Mouse (Mus musculus) embryonic facial prominence, embryonic 12.5 days (tissue): ENCODE data around the gene Gaa. TPM values are rescaled to one million over a fixed set of nuclear protein-coding genes. Genes with fewer than 3 reads are reported as not detected.
"Not testable (repeated sequence)": the region's sequence is repeated elsewhere in the genome, so short reads cannot be mapped to it uniquely, and the experiment has no call there.

Experiments
- ATAC-seq: fragments of 200-750 bp; cut with Nextera tagmentation; 2 replicates; pipeline ENCODE4 v1.8.0; 2017; ENCODE audit not compliant: insufficient number of reproducible peaks, insufficient read depth, low FRiP score, low TSS enrichment
- H3K27ac ChIP-seq: fragments of 300-500 bp; sonication (generic); 2 replicates; pipeline ENCODE4 v1.5.1; 2016; ENCODE audit warnings: mild to moderate bottlenecking
- H3K27me3 ChIP-seq: fragments of 300-500 bp; sonication (generic); 2 replicates; pipeline ENCODE4 v1.6.1; 2016; ENCODE audit warnings: mild to moderate bottlenecking, moderate library complexity
- H3K36me3 ChIP-seq: fragments of 300-500 bp; sonication (generic); 2 replicates; pipeline ENCODE4 v1.6.1; 2016; ENCODE audit warnings: mild to moderate bottlenecking
- H3K4me1 ChIP-seq: fragments of 300-500 bp; sonication (generic); 2 replicates; pipeline ENCODE4 v1.6.1; 2016
- H3K4me2 ChIP-seq: fragments of 300-500 bp; sonication (generic); replicated peaks from 2 replicates; pipeline ENCODE4 v1.6.1; 2016; ENCODE audit warnings: mild to moderate bottlenecking, moderate library complexity
- H3K4me3 ChIP-seq: fragments of 300-500 bp; sonication (generic); 2 replicates; pipeline ENCODE4 v1.5.1; 2016; ENCODE audit warnings: mild to moderate bottlenecking
- H3K9ac ChIP-seq: fragments of 300-500 bp; sonication (generic); 2 replicates; pipeline ENCODE4 v1.6.1; 2016; ENCODE audit warnings: mild to moderate bottlenecking, moderate library complexity
- H3K9me3 ChIP-seq: fragments of 300-500 bp; sonication (generic); 2 replicates; pipeline ENCODE4 v1.6.1; 2016; ENCODE audit warnings: mild to moderate bottlenecking, moderate library complexity
- WGBS: fragments of 180-500 bp; shearing (Covaris S2); methylation state at CpG from one replicate; pipeline ENCODE4 v1.1.7; 2016; 5-methylcytosine and 5-hydroxymethylcytosine counted together
- polyA plus RNA-seq: library from polyadenylated mRNA; unstranded; fragments of >200 nt; fragmentation: Nextera tagmentation; extraction: Ambion mirVana; gene quantifications from 2 replicates; pipeline ENCODE4 v1.2.1, GENCODE M21; 2016

Gaa gene
- polyA plus RNA-seq, 1 experiment from 2014 or later = 54.1 TPM

DNA sequence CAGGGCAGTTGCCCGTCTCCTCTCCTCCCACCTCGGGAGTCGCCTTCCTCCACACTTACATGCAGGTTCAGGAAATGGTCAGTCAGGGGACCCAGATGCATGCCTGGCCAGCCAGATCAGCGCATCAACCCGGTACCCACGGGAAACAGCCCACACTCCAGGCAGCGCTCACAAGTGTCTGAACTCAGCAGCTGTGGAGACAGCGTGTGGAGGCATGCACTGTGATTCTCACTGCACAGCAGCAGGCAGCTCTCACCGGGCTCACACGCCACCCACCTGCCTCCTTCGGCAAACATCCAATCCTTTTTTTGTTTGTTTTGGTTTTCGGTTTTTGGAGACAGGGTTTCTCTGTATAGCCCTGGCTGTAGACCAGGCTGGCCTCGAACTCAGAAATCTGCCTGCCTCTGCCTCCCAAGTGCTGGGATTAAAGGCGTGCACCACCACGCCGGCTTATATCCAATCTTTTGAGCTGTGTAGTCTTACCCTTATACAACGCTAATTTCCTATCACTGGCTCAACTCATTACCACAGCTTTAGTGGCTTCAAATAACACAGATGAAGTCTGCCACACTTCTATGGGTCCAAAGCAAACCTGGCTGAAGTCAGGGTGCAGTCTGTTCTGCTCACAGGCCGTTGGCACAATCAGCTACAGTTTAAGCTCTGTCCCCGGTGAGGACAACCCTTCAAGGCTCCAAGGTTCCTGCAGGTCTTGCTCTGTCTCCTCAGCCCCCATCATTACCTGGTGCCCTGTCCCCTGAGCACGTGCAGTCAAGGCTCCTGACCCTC, 19.7 kb downstream of the Gaa start:
- ATAC-seq = no peak
- H3K36me3 ChIP-seq = peaks cover 78% of the 10 kb centered on the region
- H3K9ac ChIP-seq = no peak overlapping the region
- H3K4me3 ChIP-seq = no peak overlapping the region
- H3K9me3 ChIP-seq = no peaks in the 10 kb centered on the region
- H3K27me3 ChIP-seq = no peaks in the 10 kb centered on the region
- 87% methylated on average over 20 of the region's 20 CpGs for WGBS
- H3K27ac ChIP-seq = no peak overlapping the region
- no peak overlapping the region for H3K4me2 ChIP-seq
- no peaks in the 10 kb centered on the region for H3K4me1 ChIP-seq

DNA sequence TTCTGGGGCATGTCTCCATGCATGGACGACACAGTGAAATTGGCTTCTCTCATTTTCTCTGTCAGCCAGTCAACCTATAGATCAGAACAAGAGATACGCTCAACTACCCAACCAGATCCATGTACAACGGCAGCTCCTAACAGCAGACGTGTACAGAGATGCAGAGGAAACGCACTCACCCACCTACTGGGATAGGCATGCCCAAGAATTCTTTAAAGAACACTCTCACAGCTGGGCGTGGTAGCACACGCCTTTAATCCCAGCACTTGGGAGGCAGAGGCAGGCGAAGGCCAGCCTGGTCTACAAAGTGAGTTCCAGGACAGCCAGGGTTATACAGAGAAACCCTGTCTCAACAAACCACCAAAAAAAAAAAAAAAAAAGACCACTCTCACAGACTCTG, 25.2 kb downstream of the Gaa start:
- not testable (repeated sequence) for H3K4me2 ChIP-seq, ATAC-seq, H3K4me1 ChIP-seq, H3K9me3 ChIP-seq, H3K27me3 ChIP-seq, H3K9ac ChIP-seq, H3K4me3 ChIP-seq, H3K27ac ChIP-seq
- WGBS = 95% methylated on average over 8 of the region's 8 CpGs
- H3K36me3 ChIP-seq = peaks cover 96% of the 10 kb centered on the region

DNA sequence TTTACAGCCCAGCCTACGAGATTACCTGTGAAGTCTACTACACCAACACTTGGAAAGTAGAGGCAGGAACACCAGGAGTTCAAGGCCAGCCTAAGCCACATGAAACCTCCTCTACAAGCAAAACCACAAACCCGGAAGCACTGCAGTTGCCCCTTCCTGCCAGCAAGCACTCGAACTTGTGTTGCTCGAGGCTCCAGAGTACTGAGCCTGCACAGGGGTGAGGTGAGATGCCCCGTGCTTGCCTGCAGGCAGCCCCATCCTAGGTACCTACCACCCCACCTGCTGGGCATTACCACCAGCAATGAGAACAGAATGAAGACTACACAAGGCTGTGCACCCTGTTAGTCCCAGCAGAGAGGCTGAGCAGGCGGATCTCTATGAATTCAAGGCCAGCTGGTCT, 30.3 kb downstream of the Gaa start:
- no peak overlapping the region for H3K9ac ChIP-seq
- H3K27ac ChIP-seq = no peak overlapping the region
- 91% methylated on average over 6 of the region's 6 CpGs for WGBS
- peaks cover 54% of the 10 kb centered on the region for H3K36me3 ChIP-seq
- H3K27me3 ChIP-seq = no peaks in the 10 kb centered on the region
- 0 out of 2 replicates have a peak overlapping the region, but pooled peaks have one; percentile 99 for H3K4me3 ChIP-seq
- no peaks in the 10 kb centered on the region for H3K9me3 ChIP-seq
- peaks cover 16% of the 10 kb centered on the region for H3K4me1 ChIP-seq
- peak overlapping the region; percentile 81 for H3K4me2 ChIP-seq
- no peak for ATAC-seq

DNA sequence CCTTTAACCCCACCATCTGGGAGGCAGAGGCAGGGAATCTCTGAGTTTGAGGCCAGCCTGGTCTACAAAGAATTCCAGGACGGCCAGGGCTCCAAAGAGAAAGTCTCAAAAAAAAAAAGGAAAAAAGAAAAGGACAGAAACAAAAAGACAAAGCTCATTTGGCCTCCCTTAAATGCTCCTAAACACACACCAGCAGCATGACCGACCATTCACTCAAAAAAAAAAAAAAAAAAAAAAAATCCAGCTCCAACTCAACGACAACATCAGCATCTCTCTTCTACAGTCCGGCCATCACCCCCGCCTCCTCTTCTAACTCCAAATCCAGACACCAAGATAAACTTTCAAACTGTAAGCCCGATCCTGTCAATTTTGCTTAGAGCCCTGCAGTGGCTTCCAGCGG, 31.2 kb downstream of the Gaa start:
- Histone ChIP-seq H3K27ac (peak overlapping the region; percentile 93; the same call in 1 of the 2 replicates), H3K4me1 (peaks cover 16% of the 10 kb centered on the region), H3K9me3 (no peaks in the 10 kb centered on the region), H3K27me3 (no peaks in the 10 kb centered on the region), H3K4me3 (peak overlapping the region; percentile 99), H3K9ac (peak overlapping the region; percentile 96), H3K4me2 (peak overlapping the region; percentile 81), H3K36me3 (peaks cover 44% of the 10 kb centered on the region)
- WGBS = 12% methylated on average over 7 of the region's 7 CpGs
- ATAC-seq = no peak

DNA sequence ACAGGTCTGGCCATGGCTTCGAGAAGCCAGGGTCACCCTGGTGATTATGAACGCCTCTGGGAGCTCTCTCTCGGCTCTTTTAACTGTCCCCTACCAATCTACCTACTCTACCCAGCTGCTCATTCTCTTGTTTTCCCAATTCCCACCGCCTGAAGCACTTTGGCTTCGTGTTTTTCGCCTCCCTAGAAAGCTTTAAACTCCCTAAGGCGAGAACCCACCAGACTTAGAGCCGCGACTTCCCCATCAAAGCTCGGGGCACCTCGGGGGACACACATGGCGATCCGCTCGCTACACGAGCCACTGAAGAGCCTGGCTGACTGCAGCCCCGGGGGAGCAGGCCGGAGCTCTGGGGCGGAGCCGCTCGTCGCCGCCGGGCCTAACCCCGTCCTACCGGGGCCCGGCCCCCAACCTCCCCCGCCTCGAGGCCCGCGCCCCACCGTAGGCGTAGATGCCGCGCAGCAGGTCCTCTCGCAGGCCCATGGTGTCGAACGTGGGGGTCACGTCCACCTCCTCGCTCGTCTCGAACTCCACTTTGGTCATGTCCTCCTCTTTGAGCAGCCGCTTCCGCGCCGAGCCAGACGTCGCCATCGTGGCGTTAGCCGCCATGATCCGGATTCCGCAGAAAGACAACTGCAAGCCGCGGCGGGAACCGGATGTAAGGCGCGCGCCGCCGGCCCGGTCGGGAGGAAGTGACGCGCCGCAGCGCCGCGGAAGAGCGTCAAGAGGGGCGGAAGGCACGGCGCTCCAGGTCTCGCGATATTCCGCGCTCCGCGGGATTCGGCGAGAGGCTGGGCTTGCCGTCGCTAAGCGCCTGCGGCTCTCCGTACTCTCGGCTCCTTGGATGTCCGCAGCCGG, 31.9 kb downstream of the Gaa start, which contains the start of gene Eif4a3:
Eif4a3 (minus strand) TSS at position 699 of the 855 bp plus-strand sequence.
- Histone ChIP-seq H3K27me3 (no peaks in the 10 kb centered on the region), H3K4me2 (peak within 1 kb of the TSS; percentile 81), H3K4me3 (peak within 1 kb of the TSS; percentile 99), H3K9me3 (no peaks in the 10 kb centered on the region), H3K27ac (peak within 1 kb of the TSS; percentile 93), H3K9ac (peak within 1 kb of the TSS; percentile 96), H3K4me1 (peaks cover 16% of the 10 kb centered on the region), H3K36me3 (peaks cover 37% of the 10 kb centered on the region)
- peak; percentile 83 for ATAC-seq
- WGBS = under 1% methylated on average over 89 of the region's 89 CpGs

DNA sequence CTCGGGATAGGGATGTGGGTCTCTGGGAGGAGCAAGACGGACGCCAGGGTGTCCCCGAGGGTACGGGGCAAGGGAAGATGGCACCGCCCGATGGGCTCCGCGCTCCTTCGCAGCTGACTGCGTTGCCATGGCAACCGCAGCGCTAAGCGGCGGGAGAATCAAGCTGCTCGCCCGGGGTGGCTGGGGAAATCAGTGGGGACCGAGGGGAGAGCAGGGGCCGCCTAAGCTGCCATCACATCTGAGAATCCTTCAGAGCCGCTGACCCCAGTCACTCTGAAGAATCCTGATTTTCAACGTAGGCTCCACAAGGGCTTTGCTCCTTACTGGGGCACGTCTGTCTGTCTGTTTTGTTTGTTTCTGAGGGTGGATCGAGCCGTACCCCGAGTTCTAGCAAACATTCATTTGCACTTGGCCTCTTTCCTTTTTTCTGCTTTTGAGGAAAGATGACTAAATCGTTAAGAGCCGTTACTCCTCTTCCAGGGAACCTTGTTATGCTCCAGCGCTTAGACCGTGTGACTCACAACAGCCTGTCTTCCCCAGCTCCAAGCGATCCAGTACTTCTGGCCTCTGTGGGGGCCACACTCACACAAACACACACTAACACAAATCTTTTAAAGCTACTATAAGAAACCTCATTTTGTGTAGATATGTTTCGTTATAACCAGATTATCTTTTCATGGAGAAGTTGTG, 32.7 kb downstream of the Gaa start:
- peak overlapping the region; percentile 81 for H3K4me2 ChIP-seq
- H3K27me3 ChIP-seq = no peaks in the 10 kb centered on the region
- H3K36me3 ChIP-seq = peaks cover 30% of the 10 kb centered on the region
- peak overlapping the region; percentile 93 for H3K27ac ChIP-seq
- WGBS = 2% methylated on average over 31 of the region's 31 CpGs
- peaks cover 16% of the 10 kb centered on the region for H3K4me1 ChIP-seq
- peak overlapping the region; percentile 96 for H3K9ac ChIP-seq
- no peak; the same call in 1 of the 2 replicates for ATAC-seq
- H3K9me3 ChIP-seq = no peaks in the 10 kb centered on the region
- H3K4me3 ChIP-seq = peak overlapping the region; percentile 99

DNA sequence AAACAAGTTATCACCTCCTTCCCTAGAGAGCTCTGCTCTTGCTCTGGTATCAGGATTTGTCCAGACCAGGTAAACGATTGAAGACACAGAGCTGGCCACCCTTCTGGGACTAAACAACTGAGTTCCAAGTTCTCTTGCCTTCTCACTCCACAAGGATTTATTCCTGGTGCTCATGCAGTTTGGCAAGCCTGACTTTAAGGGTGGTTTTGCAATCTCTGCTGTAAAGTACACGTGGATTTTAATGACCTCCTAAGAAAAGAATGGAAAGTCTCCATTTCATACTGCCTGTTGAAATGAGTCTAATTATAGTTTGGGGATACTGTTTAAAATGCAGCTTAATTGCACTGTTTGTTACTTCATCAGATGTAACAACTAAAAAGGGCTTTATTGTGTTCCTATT, 33.3 kb downstream of the Gaa start:
- no peak overlapping the region for H3K4me3 ChIP-seq
- no peaks in the 10 kb centered on the region for H3K27me3 ChIP-seq
- H3K4me1 ChIP-seq = peaks cover 16% of the 10 kb centered on the region
- H3K27ac ChIP-seq = no peak overlapping the region
- H3K36me3 ChIP-seq = peaks cover 24% of the 10 kb centered on the region
- no peak for ATAC-seq
- H3K4me2 ChIP-seq = peak overlapping the region; percentile 81
- peak overlapping the region; percentile 96 for H3K9ac ChIP-seq
- no peaks in the 10 kb centered on the region for H3K9me3 ChIP-seq
- WGBS = 33% methylated on average over 2 of the region's 2 CpGs

DNA sequence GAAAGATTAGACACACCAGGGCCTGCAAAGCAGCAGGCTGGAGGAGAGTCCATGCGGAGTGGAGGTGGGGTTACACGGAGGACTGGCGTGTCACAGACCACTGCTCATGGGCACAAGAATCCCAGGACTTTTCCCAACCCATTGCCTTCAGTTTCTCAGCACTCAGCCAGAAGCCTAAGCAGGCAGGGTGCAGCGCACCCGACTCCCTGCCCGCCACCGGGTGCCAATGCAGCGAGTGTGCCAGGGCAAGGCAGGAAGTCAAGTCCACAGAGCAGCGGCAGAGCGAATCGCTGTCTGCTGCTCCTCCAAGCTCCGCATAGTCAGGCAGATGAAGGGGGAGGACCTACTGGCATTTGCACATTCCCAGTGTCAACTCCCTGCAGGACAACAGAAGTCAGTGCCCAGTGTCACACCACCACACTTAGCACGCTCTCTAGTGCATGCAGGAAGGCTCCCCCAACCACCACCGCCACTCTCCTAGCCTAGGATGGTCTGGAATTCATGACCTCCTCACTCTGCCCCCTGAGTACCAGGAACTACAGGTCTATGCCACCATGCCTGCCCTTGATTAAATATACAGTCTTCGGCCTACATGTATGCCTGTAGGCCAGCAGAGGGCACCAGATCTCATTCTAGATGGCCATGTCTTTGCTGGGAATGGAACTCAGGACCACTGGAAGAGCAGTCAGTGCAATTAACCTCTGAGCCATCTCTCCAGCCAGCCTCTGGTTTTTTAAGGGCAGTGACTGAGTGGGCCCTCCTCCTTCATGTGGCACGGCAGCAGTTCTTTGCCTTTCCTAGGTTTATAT, 37.4 kb downstream of the Gaa start:
- Histone ChIP-seq H3K9ac (no peak overlapping the region), H3K27me3 (no peaks in the 10 kb centered on the region), H3K9me3 (no peaks in the 10 kb centered on the region), H3K4me3 (no peak overlapping the region), H3K4me2 (no peak overlapping the region), H3K4me1 (peaks cover 8% of the 10 kb centered on the region; the same call in 1 of the 2 replicates), H3K36me3 (no peaks in the 10 kb centered on the region), H3K27ac (no peak overlapping the region)
- WGBS = 40% methylated on average over 16 of the region's 16 CpGs
- 0 out of 2 replicates have a peak, but pooled peaks have one; percentile 47 for ATAC-seq

DNA sequence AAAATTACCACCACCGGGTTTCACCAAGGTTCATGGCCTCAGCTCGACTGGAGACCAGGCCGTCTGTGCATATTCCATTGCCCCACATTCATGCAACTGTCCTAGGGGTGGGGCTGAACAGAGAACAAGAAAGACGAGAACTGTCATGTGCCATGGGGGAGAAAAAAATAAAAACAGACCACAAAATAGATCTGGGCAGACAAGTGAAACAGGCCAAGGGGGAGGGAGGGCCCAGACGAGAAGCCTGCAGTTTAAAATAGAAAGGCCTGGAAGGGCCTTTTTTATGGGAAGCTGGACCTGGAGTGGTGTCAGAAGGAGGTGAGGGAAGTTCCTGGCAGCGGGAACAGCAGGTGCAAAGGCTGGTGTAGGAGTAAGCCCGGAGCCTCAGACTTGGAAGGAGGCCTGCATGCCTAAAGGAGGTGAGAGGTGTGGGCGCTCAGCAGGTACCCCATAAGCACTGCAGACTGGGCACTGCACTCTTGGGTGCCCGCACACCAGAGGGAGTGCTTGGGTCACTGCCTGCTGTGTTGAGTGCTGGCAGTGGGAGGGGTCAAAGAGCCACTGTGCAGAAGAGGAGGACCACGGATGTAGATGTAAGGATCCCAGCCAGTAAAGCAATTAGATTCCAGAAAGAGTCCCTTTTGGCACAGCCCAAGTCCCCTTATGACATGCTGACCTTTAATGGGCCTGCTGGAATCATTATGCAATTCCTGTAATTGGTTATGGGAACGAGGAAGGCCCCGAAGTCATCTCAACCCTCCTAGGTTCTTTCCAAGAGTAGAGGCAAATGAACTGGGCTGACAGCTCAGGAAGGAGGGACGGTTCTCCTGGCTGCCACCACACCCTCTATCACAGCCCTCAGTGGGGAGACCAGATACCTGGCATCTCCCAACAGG, 39.3 kb downstream of the Gaa start:
- Histone ChIP-seq H3K27me3 (peaks cover 6% of the 10 kb centered on the region), H3K9ac (no peak overlapping the region), H3K36me3 (no peaks in the 10 kb centered on the region), H3K9me3 (no peaks in the 10 kb centered on the region), H3K27ac (no peak overlapping the region), H3K4me2 (no peak overlapping the region), H3K4me1 (peaks cover 4% of the 10 kb centered on the region; the same call in 1 of the 2 replicates), H3K4me3 (no peak overlapping the region)
- ATAC-seq = no peak; the same call in 1 of the 2 replicates
- WGBS = 55% methylated on average over 13 of the region's 13 CpGs

DNA sequence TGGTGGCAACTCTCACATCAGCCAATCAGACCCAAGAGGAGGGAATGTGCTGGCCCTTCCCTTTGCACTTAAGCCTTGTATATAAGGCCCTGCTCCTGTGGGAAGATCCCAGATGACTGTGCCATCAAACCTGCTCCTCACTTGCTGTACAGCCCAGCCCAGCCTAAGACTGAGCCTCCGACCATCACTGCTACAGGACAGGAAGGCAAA, 39.9 kb downstream of the Gaa start, which contains the start of gene Card14:
Card14 (plus strand) TSS at position 111 of the 210 bp plus-strand sequence.
- Histone ChIP-seq H3K27ac (no peak within 1 kb of the TSS), H3K4me3 (no peak within 1 kb of the TSS), H3K9me3 (no peaks in the 10 kb centered on the region), H3K4me1 (peaks cover 4% of the 10 kb centered on the region; the same call in 1 of the 2 replicates), H3K36me3 (no peaks in the 10 kb centered on the region), H3K27me3 (peaks cover 6% of the 10 kb centered on the region), H3K9ac (no peak within 1 kb of the TSS), H3K4me2 (no peak within 1 kb of the TSS)
- 29% methylated on average over 1 of the region's 1 CpGs for WGBS
- ATAC-seq = no peak
